Mouse (Mus musculus): ENCODE data around the gene Trim24. TPM values are rescaled to one million over a fixed set of nuclear protein-coding genes. Genes with fewer than 3 reads are reported as not detected.
"Not testable (repeated sequence)": the region's sequence is repeated elsewhere in the genome, so short reads cannot be mapped to it uniquely, and the experiment has no call there.

The Trim24 gene
- polyA plus RNA-seq, 1 experiment from 2014 or later, result 39.7 TPM

DNA sequence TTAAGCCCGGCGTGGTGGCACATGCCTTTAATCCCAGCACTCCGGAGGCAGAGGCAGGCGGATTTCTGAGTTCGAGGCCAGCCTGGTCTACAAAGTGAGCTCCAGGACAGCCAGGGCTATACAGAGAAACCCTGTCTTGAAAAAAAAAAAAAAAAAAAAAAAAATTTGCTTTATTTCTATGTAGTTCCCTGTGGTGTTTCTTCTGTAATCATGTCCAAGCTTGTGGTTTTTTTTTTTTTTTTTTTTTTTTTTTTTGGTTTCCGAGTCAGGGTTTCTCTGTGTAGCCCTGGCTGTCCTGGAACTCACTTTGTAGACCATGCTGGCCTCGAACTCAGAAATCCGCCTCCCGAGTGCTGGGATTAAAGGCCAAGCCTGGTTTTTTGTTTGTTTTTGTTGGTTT, 14.3 kb upstream of the Trim24 start:
- not testable (repeated sequence) for H3K36me3 ChIP-seq (replicated peaks; ENCODE audit: control insufficient read depth, insufficient read depth, low read depth, low read length); H3K9ac ChIP-seq (replicated peaks; ENCODE audit: low read length); ATAC-seq (replicated peaks; ENCODE audit: insufficient number of reproducible peaks, low FRiP score, low TSS enrichment, low read depth); H3K27ac ChIP-seq (replicated peaks; ENCODE audit: low read depth, low read length); DNase-seq (ENCODE audit: low spot score); H3K4me3 ChIP-seq (ENCODE audit: low read depth, low read length); H3K27me3 ChIP-seq (ENCODE audit: control insufficient read depth, insufficient read depth, low read length); H3K9me3 ChIP-seq (replicated peaks; ENCODE audit: control insufficient read depth, low read length); H3K4me2 ChIP-seq (ENCODE audit: low read depth, low read length); H3K4me1 ChIP-seq (ENCODE audit: control insufficient read depth, insufficient read depth, low read length)
- WGBS, result 96% methylated on average over 8 of the region's 9 CpGs

DNA sequence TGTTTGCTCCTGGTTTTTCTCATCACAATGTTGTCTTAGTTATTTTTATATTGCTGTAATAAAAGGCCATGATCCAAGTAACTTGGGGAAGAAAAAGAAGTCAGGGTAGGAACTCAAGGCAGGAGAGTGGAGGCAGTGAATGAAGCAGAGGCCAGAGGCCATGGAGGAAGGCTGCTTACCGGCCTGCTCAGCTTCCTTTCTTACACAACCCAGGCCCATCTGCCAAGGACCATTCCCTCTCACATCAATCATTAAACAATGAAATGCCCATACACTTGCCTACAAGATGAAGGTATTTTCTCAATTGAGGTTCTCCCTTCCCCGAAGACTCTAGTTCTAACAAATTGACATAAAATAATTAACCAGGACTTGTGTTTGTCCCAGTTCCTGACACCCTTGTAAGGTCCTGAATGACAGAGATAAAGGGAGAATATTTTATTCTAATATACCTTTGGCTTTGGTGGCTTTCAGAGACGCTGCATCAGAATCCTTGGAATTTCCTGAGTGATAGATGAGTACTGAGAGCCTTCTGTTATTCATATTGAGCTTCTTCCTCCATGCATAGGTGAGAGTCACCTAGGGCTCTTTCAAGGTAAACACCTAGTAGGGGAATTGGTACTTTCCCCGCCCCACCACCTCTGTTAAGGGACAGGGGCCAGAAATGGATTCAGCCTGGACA, 13.3 kb upstream of the Trim24 start:
- no peak for ATAC-seq (replicated peaks; ENCODE audit: insufficient number of reproducible peaks, low FRiP score, low TSS enrichment, low read depth)
- 66% methylated on average over 4 of the region's 4 CpGs for WGBS
- Histone ChIP-seq H3K27ac (replicated peaks; ENCODE audit: low read depth, low read length) (no peak overlapping the region), H3K9ac (replicated peaks; ENCODE audit: low read length) (no peak overlapping the region), H3K4me2 (ENCODE audit: low read depth, low read length) (no peak overlapping the region), H3K9me3 (replicated peaks; ENCODE audit: control insufficient read depth, low read length) (no peaks in the 10 kb centered on the region), H3K27me3 (ENCODE audit: control insufficient read depth, insufficient read depth, low read length) (no peaks in the 10 kb centered on the region), H3K4me1 (ENCODE audit: control insufficient read depth, insufficient read depth, low read length) (no peaks in the 10 kb centered on the region), H3K36me3 (replicated peaks; ENCODE audit: control insufficient read depth, insufficient read depth, low read depth, low read length) (no peaks in the 10 kb centered on the region), H3K4me3 (ENCODE audit: low read depth, low read length) (no peak overlapping the region)
- no peak for DNase-seq (ENCODE audit: low spot score)

DNA sequence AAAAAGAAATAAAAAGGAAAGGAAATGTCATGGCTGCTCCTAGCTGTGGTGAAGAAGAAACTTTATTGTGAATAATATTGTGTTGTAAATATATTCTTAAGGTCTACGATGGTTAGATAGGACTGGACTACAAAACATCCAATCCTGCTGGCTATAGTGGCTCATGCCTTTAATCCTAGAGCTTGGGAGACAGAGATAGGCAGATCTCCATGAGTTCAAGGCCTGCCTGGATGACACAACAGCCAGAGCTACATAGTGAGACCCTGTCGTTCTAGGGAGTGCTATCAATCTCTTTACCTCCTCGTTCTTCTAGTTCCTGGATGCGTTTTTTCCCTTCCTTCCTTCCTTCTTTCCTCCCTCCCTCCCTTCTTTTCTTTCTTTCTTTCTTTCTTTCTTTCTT, 12.5 kb upstream of the Trim24 start:
- H3K9me3 ChIP-seq (replicated peaks; ENCODE audit: control insufficient read depth, low read length), result no peaks in the 10 kb centered on the region
- H3K4me3 ChIP-seq (ENCODE audit: low read depth, low read length), result no peak overlapping the region
- DNase-seq (ENCODE audit: low spot score), result no peak
- WGBS, result 78% methylated on average over 4 of the region's 4 CpGs
- no peak overlapping the region for H3K27ac ChIP-seq (replicated peaks; ENCODE audit: low read depth, low read length)
- no peak overlapping the region for H3K9ac ChIP-seq (replicated peaks; ENCODE audit: low read length)
- no peaks in the 10 kb centered on the region for H3K4me1 ChIP-seq (ENCODE audit: control insufficient read depth, insufficient read depth, low read length)
- no peaks in the 10 kb centered on the region for H3K27me3 ChIP-seq (ENCODE audit: control insufficient read depth, insufficient read depth, low read length)
- ATAC-seq (replicated peaks; ENCODE audit: insufficient number of reproducible peaks, low FRiP score, low TSS enrichment, low read depth), result no peak
- no peak overlapping the region for H3K4me2 ChIP-seq (ENCODE audit: low read depth, low read length)
- H3K36me3 ChIP-seq (replicated peaks; ENCODE audit: control insufficient read depth, insufficient read depth, low read depth, low read length), result no peaks in the 10 kb centered on the region

DNA sequence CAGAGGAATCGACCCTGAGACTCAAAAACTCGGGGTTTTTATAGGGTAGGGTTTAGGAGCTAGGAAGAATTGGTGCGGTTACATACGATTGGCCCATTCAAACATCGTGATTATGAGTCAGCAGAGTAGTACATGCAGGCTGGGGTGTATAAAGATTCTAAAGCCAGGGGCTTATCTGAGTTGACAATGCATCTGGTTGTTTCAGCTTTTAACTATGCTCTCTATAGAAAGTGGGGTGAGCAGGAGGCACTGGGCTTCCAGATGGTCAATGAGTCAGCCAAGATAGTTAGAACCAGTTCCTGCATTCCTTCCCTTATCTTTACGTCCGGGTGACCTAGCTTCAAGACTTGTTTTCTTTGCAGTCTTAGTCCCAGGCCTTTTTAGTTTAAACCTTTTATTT, 7.7 kb upstream of the Trim24 start:
- Histone ChIP-seq H3K4me3 (ENCODE audit: low read depth, low read length) (no peak overlapping the region), H3K9me3 (replicated peaks; ENCODE audit: control insufficient read depth, low read length) (no peaks in the 10 kb centered on the region), H3K27ac (replicated peaks; ENCODE audit: low read depth, low read length) (no peak overlapping the region), H3K27me3 (ENCODE audit: control insufficient read depth, insufficient read depth, low read length) (no peaks in the 10 kb centered on the region), H3K4me2 (ENCODE audit: low read depth, low read length) (no peak overlapping the region), H3K4me1 (ENCODE audit: control insufficient read depth, insufficient read depth, low read length) (no peaks in the 10 kb centered on the region), H3K36me3 (replicated peaks; ENCODE audit: control insufficient read depth, insufficient read depth, low read depth, low read length) (no peaks in the 10 kb centered on the region), H3K9ac (replicated peaks; ENCODE audit: low read length) (no peak overlapping the region)
- 89% methylated on average over 7 of the region's 7 CpGs for WGBS
- DNase-seq (ENCODE audit: low spot score), result no peak
- no peak for ATAC-seq (replicated peaks; ENCODE audit: insufficient number of reproducible peaks, low FRiP score, low TSS enrichment, low read depth)

DNA sequence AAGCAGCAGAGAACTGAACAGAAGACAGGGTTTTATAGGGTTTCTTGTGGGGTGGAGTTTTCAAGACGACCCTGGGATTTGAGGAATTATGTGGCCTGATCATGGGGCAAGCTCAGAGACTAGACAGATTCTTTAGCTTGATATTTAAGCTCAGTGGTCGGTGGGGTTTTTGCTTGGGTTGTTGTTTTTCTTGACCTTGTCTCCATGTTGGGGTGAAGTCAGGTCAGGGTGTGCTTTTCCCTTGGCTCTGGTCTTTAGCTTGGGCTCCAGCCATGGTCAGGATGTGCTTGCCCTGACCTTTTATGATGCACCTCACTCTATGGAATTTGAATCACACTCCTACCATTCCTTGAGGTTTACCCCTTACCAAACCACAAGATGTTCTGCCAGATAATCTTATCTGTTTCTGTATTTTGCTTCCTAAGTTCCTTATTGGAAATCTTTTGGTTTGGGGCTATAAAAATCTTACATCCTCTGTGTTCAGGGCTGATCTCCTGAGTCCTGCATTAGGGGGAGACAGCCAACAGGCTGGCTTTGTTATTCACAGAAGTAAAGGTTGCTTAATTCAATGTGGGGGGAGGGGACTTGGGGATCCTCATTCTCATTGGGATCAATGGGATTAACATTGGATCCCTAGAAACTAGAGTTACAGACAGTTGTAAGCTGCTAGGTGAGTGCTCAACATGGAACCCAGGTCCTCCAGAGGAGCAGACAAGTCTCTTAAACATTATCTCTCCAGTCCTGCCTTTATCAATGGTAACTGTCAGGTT, 6.5 kb upstream of the Trim24 start:
- H3K4me1 ChIP-seq (ENCODE audit: control insufficient read depth, insufficient read depth, low read length), result no peaks in the 10 kb centered on the region
- ATAC-seq (replicated peaks; ENCODE audit: insufficient number of reproducible peaks, low FRiP score, low TSS enrichment, low read depth) (no peak), DNase-seq (ENCODE audit: low spot score) (no peak)
- H3K4me2 ChIP-seq (ENCODE audit: low read depth, low read length), result no peak overlapping the region
- no peak overlapping the region for H3K4me3 ChIP-seq (ENCODE audit: low read depth, low read length)
- H3K9ac ChIP-seq (replicated peaks; ENCODE audit: low read length), result no peak overlapping the region
- H3K27me3 ChIP-seq (ENCODE audit: control insufficient read depth, insufficient read depth, low read length), result no peaks in the 10 kb centered on the region
- H3K27ac ChIP-seq (replicated peaks; ENCODE audit: low read depth, low read length), result no peak overlapping the region
- no peaks in the 10 kb centered on the region for H3K9me3 ChIP-seq (replicated peaks; ENCODE audit: control insufficient read depth, low read length)
- no peaks in the 10 kb centered on the region for H3K36me3 ChIP-seq (replicated peaks; ENCODE audit: control insufficient read depth, insufficient read depth, low read depth, low read length)
- WGBS, result 77% methylated on average over 2 of the region's 2 CpGs

DNA sequence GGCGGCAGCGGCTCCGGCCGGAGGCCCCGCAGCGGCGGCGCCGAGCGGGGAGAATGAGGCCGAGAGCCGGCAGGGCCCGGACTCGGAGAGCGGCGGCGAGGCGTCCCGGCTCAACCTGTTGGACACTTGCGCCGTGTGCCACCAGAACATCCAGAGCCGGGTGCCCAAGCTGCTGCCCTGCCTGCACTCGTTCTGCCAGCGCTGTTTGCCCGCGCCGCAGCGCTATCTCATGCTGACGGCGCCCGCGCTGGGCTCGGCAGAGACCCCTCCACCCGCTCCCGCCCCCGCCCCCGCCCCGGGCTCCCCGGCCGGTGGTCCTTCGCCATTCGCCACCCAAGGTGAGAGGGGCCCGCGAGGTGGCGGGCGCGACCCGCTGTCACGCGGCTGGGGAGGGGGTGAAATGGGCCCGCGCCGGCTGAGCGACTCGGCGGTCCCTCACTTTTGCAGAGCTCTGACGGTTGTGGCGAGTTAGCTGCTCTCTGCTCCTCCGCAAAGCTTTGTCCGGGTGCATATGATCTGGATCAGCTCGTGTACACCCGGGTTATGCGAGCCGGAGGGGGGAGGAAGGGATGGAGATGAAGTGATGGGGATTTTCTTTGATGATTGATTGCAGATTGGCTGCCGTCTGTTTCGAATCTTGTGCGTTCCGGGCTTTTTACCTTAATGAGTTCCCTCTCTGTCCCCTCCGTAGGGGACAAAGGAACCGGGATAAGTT, 683 bp downstream of the Trim24 start:
- under 1% methylated on average over 65 of the region's 70 CpGs for WGBS
- ATAC-seq (replicated peaks; ENCODE audit: insufficient number of reproducible peaks, low FRiP score, low TSS enrichment, low read depth) (peak; percentile 67), DNase-seq (ENCODE audit: low spot score) (peak; percentile 82)
- Histone ChIP-seq H3K4me1 (ENCODE audit: control insufficient read depth, insufficient read depth, low read length) (no peaks in the 10 kb centered on the region), H3K4me3 (ENCODE audit: low read depth, low read length) (peak overlapping the region; percentile 79), H3K27ac (replicated peaks; ENCODE audit: low read depth, low read length) (peak overlapping the region; percentile 97), H3K27me3 (ENCODE audit: control insufficient read depth, insufficient read depth, low read length) (no peaks in the 10 kb centered on the region), H3K36me3 (replicated peaks; ENCODE audit: control insufficient read depth, insufficient read depth, low read depth, low read length) (peaks cover 2% of the 10 kb centered on the region; the same call in 1 of the 2 replicates), H3K9me3 (replicated peaks; ENCODE audit: control insufficient read depth, low read length) (peaks cover 12% of the 10 kb centered on the region), H3K4me2 (ENCODE audit: low read depth, low read length) (peak overlapping the region; percentile 34), H3K9ac (replicated peaks; ENCODE audit: low read length) (peak overlapping the region; percentile 95)

DNA sequence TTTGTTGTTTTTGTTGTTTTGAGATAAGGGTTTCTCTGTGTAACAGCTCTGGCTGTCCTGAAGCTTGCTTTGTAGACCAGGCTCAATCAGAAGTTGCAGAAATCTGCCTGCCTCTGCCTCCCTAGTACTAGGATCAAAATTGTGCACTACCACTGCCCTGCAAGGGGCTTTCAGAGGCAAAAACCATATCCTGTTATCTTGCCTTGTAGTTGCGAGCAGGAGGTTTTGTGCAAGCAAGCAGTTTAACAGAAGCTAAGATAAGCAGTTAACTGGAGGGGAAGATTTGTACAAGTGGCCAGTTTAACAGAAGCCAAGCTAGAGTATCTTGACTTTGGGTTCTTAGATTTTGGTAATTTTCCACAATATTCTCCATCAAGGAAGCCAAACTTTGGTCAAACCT, 2.2 kb downstream of the Trim24 start:
- H3K9ac ChIP-seq (replicated peaks; ENCODE audit: low read length), result no peak overlapping the region
- peak; percentile 12 for DNase-seq (ENCODE audit: low spot score)
- no peak for ATAC-seq (replicated peaks; ENCODE audit: insufficient number of reproducible peaks, low FRiP score, low TSS enrichment, low read depth)
- H3K27me3 ChIP-seq (ENCODE audit: control insufficient read depth, insufficient read depth, low read length), result no peaks in the 10 kb centered on the region
- WGBS, result 94% methylated on average over 1 of the region's 1 CpGs
- H3K27ac ChIP-seq (replicated peaks; ENCODE audit: low read depth, low read length), result no peak overlapping the region
- no peaks in the 10 kb centered on the region for H3K4me1 ChIP-seq (ENCODE audit: control insufficient read depth, insufficient read depth, low read length)
- peaks cover 6% of the 10 kb centered on the region; the same call in 1 of the 2 replicates for H3K36me3 ChIP-seq (replicated peaks; ENCODE audit: control insufficient read depth, insufficient read depth, low read depth, low read length)
- no peak overlapping the region for H3K4me2 ChIP-seq (ENCODE audit: low read depth, low read length)
- peaks cover 14% of the 10 kb centered on the region for H3K9me3 ChIP-seq (replicated peaks; ENCODE audit: control insufficient read depth, low read length)
- H3K4me3 ChIP-seq (ENCODE audit: low read depth, low read length), result no peak overlapping the region

DNA sequence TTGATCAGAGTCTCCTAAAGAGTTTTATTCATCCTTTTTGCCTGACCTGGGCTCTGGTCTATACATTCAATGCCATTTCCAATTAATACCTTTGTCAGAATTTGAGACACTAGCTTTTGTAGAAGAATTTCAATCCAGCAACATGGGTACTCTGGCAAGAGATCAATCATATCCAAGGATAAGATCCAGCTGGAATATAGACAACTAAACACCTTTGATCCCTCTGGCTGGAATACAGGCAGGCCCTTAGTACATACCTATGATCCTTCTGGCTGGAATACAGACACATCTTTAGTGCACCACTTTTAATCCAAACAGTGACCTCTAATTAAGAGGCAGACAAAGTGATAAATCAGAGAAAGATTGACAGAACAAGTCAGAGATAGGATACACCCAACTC, 3.1 kb downstream of the Trim24 start:
- DNase-seq (ENCODE audit: low spot score), result no peak
- ATAC-seq (replicated peaks; ENCODE audit: insufficient number of reproducible peaks, low FRiP score, low TSS enrichment, low read depth), result no peak
- H3K9ac ChIP-seq (replicated peaks; ENCODE audit: low read length), result no peak overlapping the region
- no peak overlapping the region for H3K4me2 ChIP-seq (ENCODE audit: low read depth, low read length)
- H3K27ac ChIP-seq (replicated peaks; ENCODE audit: low read depth, low read length), result no peak overlapping the region
- no peak overlapping the region for H3K4me3 ChIP-seq (ENCODE audit: low read depth, low read length)
- H3K27me3 ChIP-seq (ENCODE audit: control insufficient read depth, insufficient read depth, low read length), result no peaks in the 10 kb centered on the region
- no peaks in the 10 kb centered on the region for H3K4me1 ChIP-seq (ENCODE audit: control insufficient read depth, insufficient read depth, low read length)
- peaks cover 14% of the 10 kb centered on the region for H3K9me3 ChIP-seq (replicated peaks; ENCODE audit: control insufficient read depth, low read length)
- peaks cover 6% of the 10 kb centered on the region; the same call in 1 of the 2 replicates for H3K36me3 ChIP-seq (replicated peaks; ENCODE audit: control insufficient read depth, insufficient read depth, low read depth, low read length)
